Mouse (Mus musculus) stomach, embryonic 15.5 days (tissue): ENCODE measurements around the gene Cd151. TPM values are rescaled to one million over a fixed set of nuclear protein-coding genes. Genes with fewer than 3 reads are reported as not detected.
A peak's percentile ranks its signal among the peaks of the same experiment; 100 is the strongest.

Source experiments
- ATAC-seq: fragments of 200-750 bp; cut with Nextera tagmentation; 2 replicates; pipeline ENCODE4 v1.8.0; 2017; ENCODE audit warnings: low read depth, moderate number of reproducible peaks, moderate TSS enrichment; ENCODE audit not compliant: insufficient read depth, low FRiP score
- H3K27ac ChIP-seq: fragments of 300-500 bp; sonication (generic); 2 replicates; pipeline ENCODE4 v1.5.1; 2015; ENCODE audit warnings: mild to moderate bottlenecking, inconsistent platforms
- H3K27me3 ChIP-seq: fragments of 300-500 bp; sonication (generic); replicated peaks from 2 replicates; pipeline ENCODE4 v1.6.1; 2015; ENCODE audit warnings: inconsistent platforms
- H3K36me3 ChIP-seq: fragments of 300-500 bp; sonication (generic); 2 replicates; pipeline ENCODE4 v1.6.1; 2015; ENCODE audit warnings: inconsistent platforms
- H3K4me1 ChIP-seq: fragments of 300-500 bp; sonication (generic); 2 replicates; pipeline ENCODE4 v1.6.1; 2015; ENCODE audit warnings: inconsistent platforms
- H3K4me2 ChIP-seq: fragments of 300-500 bp; sonication (generic); 2 replicates; pipeline ENCODE4 v1.6.1; 2015; ENCODE audit warnings: mild to moderate bottlenecking, inconsistent platforms
- H3K4me3 ChIP-seq: fragments of 300-500 bp; sonication (generic); replicated peaks from 2 replicates; pipeline ENCODE4 v1.5.1; 2015; ENCODE audit warnings: inconsistent platforms
- H3K9ac ChIP-seq: fragments of 300-500 bp; sonication (generic); 2 replicates; pipeline ENCODE4 v1.6.1; 2015; ENCODE audit warnings: inconsistent platforms
- H3K9me3 ChIP-seq: fragments of 300-500 bp; sonication (generic); 2 replicates; pipeline ENCODE4 v1.6.1; 2016; ENCODE audit warnings: inconsistent platforms
- WGBS: fragments of 180-500 bp; shearing (Covaris S2); methylation state at CpG from one replicate; pipeline ENCODE4 v1.1.7; 2015; 5-methylcytosine and 5-hydroxymethylcytosine counted together
- polyA plus RNA-seq: library from polyadenylated mRNA; unstranded; fragments of >200 nt; fragmentation: Nextera tagmentation; extraction: Ambion mirVana; gene quantifications from 2 replicates; pipeline ENCODE4 v1.2.1, GENCODE M21; 2015

Cd151 gene
- 25.6 and 26.6 TPM in 2 replicates for polyA plus RNA-seq

DNA sequence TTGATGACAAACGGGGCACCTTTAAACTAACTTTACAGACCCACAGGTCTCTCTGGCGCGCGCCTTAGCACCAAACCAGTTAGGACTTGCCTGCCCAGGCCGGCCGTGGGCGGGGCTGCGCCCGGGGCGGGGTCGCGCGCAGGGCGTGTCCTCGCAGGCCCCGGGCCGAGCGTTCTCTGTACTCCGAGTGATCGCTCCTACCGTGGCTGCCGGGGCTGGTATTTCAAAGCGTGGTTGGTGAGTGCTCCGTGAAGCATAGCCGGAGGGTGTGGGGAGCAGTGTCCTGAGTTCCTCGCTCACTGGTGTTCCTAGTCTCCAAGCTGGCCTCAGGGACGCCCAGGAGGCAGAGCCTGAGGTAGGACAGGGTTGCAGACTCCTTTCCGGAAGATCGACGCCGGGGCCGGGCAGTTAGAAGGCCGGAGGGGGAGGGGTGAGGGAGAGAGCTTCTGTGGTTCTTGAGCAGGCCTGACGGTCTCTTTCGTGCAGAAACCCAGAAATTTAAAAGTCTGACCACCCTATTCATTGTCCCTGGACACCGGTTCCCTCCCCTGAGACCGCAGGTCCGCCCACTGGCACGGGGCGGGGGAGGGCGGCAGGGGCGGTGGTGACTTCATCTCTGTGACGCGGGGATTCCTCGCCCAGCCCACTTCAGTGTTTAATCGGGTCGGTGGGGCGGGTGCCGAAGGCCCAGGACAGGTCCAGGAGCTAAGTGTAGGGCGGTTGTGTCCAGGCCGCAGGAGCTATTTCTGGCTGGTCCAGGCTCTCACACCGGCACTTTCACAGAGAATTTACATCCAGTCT lies at the start of gene Cd151:
Cd151 (plus strand) TSS at position 163 of the 801 bp plus-strand sequence.
- Histone ChIP-seq H3K9ac (peak within 1 kb of the TSS; percentile 62), H3K36me3 (peaks cover 24% of the 10 kb centered on the region), H3K9me3 (no peaks in the 10 kb centered on the region), H3K4me2 (peak within 1 kb of the TSS; percentile 84), H3K4me1 (peaks cover 49% of the 10 kb centered on the region), H3K27me3 (peaks cover 23% of the 10 kb centered on the region), H3K4me3 (peak within 1 kb of the TSS; percentile 83), H3K27ac (peak within 1 kb of the TSS; percentile 95)
- under 1% methylated on average over 52 of the region's 52 CpGs for WGBS
- ATAC-seq, result peak; percentile 85

DNA sequence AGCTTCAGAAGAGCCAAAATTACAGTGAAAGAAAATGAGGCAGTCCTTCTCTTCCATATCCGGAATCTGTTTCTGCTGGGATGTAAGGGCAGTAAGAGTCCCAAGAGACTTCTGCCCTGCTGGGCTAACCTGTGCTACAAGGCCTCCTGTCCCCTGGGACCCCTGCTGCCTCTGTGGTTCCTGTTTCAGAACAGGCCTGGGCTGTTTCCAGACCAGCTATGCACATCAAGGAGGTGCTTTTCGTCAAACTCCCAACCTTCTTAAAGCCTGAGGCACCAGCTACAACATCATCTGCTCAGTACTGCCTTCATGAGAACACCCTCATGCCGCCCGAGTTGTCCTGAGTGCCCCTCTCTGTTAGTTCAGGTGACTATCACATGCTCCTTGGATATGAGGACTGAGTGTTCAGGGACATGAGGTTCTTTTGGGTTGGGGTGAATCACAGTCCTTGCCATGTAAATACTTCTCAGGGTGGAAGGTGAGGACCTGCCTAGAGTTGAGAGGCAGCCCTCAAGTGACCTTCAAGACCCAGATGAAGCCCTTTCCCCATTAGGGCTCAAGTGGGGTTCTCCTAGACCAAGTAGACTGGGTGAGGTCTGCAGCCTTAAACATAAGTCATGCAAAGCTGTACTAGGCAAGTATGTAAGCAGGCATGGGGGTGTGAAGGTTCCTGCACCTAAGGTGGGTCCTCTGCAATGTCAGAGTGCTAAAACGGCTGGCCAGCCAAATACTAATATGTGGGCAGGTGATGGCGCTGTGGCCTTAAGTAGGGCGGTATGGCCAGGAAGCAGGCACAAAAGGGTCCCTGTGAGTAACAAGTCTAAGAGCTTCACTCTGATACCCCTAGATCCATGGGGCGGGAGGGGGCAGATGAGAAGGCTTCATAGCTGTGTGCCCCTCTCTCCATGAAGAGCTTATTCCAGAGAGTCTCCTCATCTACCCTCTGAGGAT lies 49.2 kb upstream of the Cd151 start:
- no peak overlapping the region for H3K9ac ChIP-seq
- no peak overlapping the region for H3K4me2 ChIP-seq
- H3K27me3 ChIP-seq, result no peaks in the 10 kb centered on the region
- no peak overlapping the region for H3K27ac ChIP-seq
- H3K36me3 ChIP-seq, result no peaks in the 10 kb centered on the region
- H3K4me1 ChIP-seq, result peaks cover 8% of the 10 kb centered on the region
- no peaks in the 10 kb centered on the region for H3K9me3 ChIP-seq
- WGBS, result 73% methylated on average over 8 of the region's 8 CpGs
- no peak for ATAC-seq
- no peak overlapping the region for H3K4me3 ChIP-seq

DNA sequence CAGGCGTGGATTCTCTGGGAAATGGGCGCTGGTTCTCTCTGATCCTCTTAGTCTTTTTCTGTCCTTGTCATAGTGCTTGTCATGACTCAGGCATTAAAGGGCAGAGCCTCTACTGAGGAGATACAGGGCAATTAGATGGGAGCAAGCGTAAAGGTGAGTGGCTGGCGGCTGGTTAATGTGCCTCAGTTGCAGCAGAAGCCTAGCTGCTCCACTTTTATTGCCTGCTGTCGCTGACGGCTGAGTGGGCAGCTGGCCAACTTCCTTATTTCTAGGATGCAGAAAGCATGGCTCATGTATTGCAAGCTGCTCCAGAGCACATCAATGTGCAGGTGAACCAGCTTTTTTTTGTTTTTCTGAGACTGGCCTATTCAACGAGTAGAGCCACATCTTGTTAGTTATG lies 48.2 kb upstream of the Cd151 start:
- H3K4me3 ChIP-seq, result no peak overlapping the region
- H3K27me3 ChIP-seq, result no peaks in the 10 kb centered on the region
- no peak overlapping the region for H3K9ac ChIP-seq
- H3K27ac ChIP-seq, result no peak overlapping the region
- H3K9me3 ChIP-seq, result no peaks in the 10 kb centered on the region
- H3K4me2 ChIP-seq, result no peak overlapping the region
- H3K36me3 ChIP-seq, result no peaks in the 10 kb centered on the region
- WGBS, result 58% methylated on average over 7 of the region's 7 CpGs
- 0 out of 2 replicates have a peak, but pooled peaks cover 5% of the 10 kb centered on the region for H3K4me1 ChIP-seq
- ATAC-seq, result no peak

DNA sequence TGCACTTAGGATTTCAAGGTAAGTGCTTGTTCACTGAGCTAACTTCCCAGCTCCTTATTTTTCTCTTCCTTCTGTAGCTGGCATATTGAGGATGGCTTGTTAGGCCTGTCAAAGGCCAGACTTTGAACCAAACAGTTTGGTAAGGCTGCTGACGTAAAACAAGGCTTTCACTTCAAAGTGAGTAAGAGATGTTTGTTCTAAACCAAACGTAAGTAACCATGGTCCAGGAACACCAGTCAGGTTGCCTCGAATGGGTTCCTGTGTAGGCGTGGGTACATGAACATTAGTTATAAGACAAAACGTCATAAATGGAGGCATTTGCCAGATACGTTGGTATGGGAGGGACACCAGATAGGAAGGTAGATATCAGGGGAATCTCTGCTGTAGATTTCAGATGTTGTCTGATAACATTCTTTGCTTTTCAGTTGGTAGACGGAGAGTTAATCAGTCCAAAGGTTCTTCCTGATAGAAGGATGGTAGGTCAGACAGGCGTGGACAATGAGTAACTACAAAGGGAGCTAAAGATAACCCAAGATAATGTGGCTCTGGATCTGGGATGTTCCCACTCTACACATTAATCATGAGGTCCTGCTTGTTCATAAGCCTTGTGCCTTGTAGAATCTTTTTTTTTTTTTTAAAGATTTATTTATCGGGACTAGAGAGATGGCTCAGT lies 47.0 kb upstream of the Cd151 start:
- ATAC-seq, result no peak

DNA sequence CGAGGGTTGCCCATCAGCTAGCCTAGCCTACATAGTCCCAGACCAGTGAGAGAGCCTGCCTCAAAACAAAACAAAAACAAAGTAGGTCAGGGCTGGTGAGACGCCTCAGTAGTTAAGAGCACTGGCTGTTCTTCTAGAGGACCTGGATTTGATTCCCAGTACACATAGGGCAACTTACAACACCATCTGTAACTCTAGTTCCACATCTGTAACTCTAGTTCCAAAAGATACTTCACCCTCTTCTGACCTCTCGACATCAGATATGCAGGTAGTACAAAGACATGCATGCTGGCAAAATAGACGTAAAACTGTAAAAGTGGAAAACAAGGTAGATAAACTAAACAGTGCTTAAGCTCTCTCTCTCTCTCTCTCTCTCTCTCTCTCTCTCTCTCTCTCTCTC lies 43.4 kb upstream of the Cd151 start:
- WGBS, result 72% methylated on average over 4 of the region's 4 CpGs
- H3K36me3 ChIP-seq, result no peaks in the 10 kb centered on the region
- no peak overlapping the region for H3K4me3 ChIP-seq
- no peak overlapping the region for H3K9ac ChIP-seq
- no peak overlapping the region for H3K27ac ChIP-seq
- H3K4me1 ChIP-seq, result 0 out of 2 replicates have a peak, but pooled peaks cover under 1% of the 10 kb centered on the region
- no peaks in the 10 kb centered on the region for H3K9me3 ChIP-seq
- no peak for ATAC-seq
- H3K4me2 ChIP-seq, result no peak overlapping the region
- H3K27me3 ChIP-seq, result no peaks in the 10 kb centered on the region

More for the DNA sequence above, 47.0 kb upstream of the Cd151 start:
- H3K36me3 ChIP-seq, result no peaks in the 10 kb centered on the region
- no peak overlapping the region for H3K4me3 ChIP-seq
- H3K4me1 ChIP-seq, result no peaks in the 10 kb centered on the region
- WGBS, result 71% methylated on average over 9 of the region's 9 CpGs
- H3K27me3 ChIP-seq, result no peaks in the 10 kb centered on the region
- no peak overlapping the region for H3K27ac ChIP-seq
- no peak overlapping the region for H3K4me2 ChIP-seq
- H3K9ac ChIP-seq, result no peak overlapping the region
- no peaks in the 10 kb centered on the region for H3K9me3 ChIP-seq

DNA sequence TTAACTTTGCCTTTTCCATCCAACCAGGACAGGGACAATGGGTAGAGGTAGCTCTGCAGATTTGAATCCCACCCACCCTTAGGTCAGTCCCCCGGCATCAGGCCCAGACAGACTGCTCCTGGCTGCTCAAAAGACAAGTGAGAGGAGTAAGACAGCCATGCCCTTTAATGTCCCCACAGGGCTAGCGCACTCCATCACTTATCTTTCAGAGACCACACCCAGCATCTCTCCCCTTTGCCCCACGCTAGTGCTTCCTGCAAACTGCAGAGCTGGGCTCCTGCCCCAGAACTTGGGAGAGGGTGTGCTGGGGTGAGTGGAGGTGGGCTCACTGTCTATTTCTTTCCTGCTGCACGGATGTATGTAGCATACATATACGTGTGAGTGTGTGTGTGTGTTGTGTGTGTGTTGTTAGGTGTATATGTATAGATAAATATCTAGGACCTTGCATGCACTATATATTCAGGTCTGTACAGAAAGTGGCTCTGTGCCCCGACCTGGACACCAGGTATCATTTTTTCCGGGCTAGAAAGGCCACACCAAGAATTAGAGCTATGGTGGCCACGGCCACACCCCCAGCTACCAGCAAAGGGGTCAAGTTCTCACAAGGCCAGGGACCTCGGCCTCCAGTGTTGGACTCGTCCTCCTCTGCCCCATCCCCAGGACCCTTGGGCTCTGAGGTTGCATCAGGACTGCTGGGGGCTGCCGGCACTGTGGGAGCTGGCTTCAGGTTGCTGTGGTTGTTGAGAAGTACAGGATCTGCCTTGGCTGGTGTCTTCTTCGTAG lies 40.1 kb upstream of the Cd151 start:
- 77% methylated on average over 12 of the region's 12 CpGs for WGBS
- Histone ChIP-seq H3K4me2 (no peak overlapping the region), H3K27ac (no peak overlapping the region), H3K27me3 (no peaks in the 10 kb centered on the region), H3K4me3 (no peak overlapping the region), H3K36me3 (peaks cover 9% of the 10 kb centered on the region), H3K4me1 (peaks cover 17% of the 10 kb centered on the region), H3K9ac (no peak overlapping the region), H3K9me3 (no peaks in the 10 kb centered on the region)
- ATAC-seq, result no peak

DNA sequence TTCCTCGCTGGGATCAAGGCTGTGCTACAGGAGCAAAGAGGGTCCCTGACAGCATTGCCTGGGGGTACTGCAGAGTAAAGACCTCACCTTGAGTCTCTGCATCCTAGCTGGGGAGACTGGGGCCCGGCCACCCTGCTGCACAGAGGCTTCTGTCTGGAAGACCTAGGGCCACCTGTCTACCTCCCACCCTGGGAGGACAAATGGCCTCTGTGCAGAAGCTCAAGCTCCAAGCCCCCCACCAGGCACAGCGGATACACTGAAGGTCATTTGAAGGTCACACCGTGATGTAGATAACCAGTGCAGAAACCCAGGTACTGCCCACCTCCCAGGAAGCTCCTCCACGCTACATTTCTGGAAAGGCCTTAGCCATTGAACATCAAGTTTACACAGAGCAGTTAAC lies 38.5 kb upstream of the Cd151 start:
- no peak overlapping the region for H3K27ac ChIP-seq
- ATAC-seq, result no peak
- peaks cover 9% of the 10 kb centered on the region for H3K36me3 ChIP-seq
- no peak overlapping the region for H3K9ac ChIP-seq
- H3K9me3 ChIP-seq, result no peaks in the 10 kb centered on the region
- WGBS, result 39% methylated on average over 5 of the region's 5 CpGs
- H3K4me1 ChIP-seq, result peaks cover 22% of the 10 kb centered on the region
- no peak overlapping the region; the same call in 1 of the 2 replicates for H3K4me2 ChIP-seq
- H3K27me3 ChIP-seq, result no peaks in the 10 kb centered on the region
- no peak overlapping the region for H3K4me3 ChIP-seq

DNA sequence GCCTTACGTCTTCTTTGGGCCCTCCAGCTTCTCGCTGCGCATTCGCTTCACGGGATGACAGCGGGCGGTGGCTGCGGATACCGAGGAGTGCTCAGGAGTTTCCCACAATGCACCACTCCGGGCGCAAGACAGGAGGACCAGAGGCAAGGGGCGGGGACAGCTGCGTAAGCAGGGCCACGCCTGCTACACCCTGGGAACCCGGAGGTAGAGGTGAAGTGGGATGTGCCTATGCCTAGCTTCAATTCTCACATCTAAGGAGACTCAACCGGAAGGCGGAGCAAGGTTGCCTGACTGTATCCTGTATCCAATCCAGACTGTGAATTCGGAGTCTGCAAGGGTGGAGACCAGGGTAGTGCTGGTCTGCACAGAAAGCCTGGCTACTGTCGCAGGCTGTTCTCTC lies 37.9 kb upstream of the Cd151 start, which contains the start of gene Cend1:
Cend1 (minus strand) TSS at position 182 of the 400 bp plus-strand sequence.
- Histone ChIP-seq H3K36me3 (peaks cover 9% of the 10 kb centered on the region), H3K9me3 (no peaks in the 10 kb centered on the region), H3K4me1 (peaks cover 28% of the 10 kb centered on the region), H3K4me3 (0 out of 2 replicates have a peak within 1 kb of the TSS, but pooled peaks have one; percentile 12), H3K27me3 (no peaks in the 10 kb centered on the region), H3K4me2 (peak within 1 kb of the TSS; percentile 34), H3K27ac (no peak within 1 kb of the TSS), H3K9ac (no peak within 1 kb of the TSS)
- 4% methylated on average over 19 of the region's 19 CpGs for WGBS
- ATAC-seq, result peak; percentile 70

DNA sequence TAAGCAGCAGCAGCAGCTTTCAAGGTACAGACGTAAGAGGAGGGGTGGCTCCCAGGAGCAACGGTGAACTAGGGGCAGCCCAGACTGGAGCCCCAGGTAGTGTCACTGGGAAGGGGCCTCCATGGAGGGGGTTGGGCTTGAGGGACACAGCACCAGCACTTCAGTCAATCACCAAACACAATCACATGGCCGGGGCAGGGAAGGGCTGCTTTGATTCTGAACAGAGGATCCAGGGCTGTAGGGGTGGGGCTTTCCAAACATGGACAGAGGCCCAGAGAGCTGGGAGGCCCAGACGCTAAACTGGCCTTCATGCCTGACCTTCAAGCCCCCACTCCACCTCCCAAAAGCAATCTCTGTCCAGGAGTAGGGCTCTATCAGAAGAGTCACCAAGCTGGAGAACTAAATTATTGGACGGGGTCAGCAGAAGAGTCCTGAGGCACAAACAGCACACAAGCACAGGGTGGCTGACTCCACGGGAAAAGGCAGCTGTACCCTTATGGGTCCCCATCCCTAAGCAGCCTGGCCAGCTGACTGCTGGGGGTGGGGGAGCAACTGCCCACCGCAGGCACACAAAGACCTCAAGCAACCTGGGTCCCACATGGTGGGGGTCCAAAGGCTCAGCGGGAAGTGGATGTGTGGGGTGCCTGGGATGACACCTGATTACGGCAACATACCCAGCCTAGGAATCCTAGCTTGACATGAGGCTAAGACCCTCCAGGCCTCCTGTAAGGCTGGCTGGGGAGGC lies 37.2 kb upstream of the Cd151 start:
- no peaks in the 10 kb centered on the region for H3K27me3 ChIP-seq
- peaks cover 35% of the 10 kb centered on the region for H3K4me1 ChIP-seq
- no peak overlapping the region for H3K27ac ChIP-seq
- no peak overlapping the region for H3K9ac ChIP-seq
- peak overlapping the region; percentile 34 for H3K4me2 ChIP-seq
- 53% methylated on average over 9 of the region's 9 CpGs for WGBS
- peaks cover 9% of the 10 kb centered on the region for H3K36me3 ChIP-seq
- no peaks in the 10 kb centered on the region for H3K9me3 ChIP-seq
- no peak overlapping the region for H3K4me3 ChIP-seq
- no peak for ATAC-seq

DNA sequence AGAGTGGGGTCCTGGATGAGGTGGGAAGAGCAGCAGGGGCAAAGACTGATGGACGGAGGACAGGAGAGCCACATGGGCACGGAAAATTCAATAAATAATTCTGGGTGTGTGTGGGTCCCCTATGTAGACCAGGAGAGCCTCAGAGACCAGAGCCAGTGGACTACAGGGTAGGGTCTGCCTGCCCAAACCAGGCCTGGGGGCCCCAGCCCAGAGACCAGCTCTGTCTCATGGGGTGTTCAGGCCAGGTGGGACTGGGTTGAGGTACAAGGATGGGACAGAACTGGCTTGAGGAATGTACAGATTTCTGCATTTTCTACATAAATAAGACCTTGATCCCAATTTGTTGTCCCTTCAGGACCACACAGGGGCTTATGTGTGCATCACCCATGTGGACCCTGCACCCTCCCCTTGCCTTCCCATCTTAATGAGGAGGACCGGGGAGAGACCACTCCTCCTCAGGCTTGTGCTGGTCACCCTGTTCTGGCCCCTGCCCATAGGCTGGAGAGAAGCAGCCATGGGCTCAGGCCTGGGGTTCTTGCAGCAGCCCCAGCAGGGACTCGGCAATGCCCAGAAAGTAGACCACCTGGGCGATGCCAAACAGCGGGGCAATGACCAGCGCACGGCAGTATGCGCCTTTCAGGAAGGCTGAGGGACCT lies 36.5 kb upstream of the Cd151 start:
- 91% methylated on average over 9 of the region's 9 CpGs for WGBS
- Histone ChIP-seq H3K4me2 (no peak overlapping the region), H3K4me3 (no peak overlapping the region), H3K27me3 (no peaks in the 10 kb centered on the region), H3K9ac (no peak overlapping the region), H3K4me1 (peaks cover 41% of the 10 kb centered on the region), H3K36me3 (peaks cover 9% of the 10 kb centered on the region), H3K9me3 (no peaks in the 10 kb centered on the region), H3K27ac (no peak overlapping the region)
- ATAC-seq, result no peak
